Mouse (Mus musculus) brain, embryonic 14.5 days (tissue): Measurements from ENCODE around the gene Arpc1a. TPM values are rescaled to one million over a fixed set of nuclear protein-coding genes. Genes with fewer than 3 reads are reported as not detected.

Experiments used
- DNase-seq: peaks from one replicate; pipeline ENCODE4 v3.0.0-alpha.2; 2011; ENCODE audit warnings: low read depth
- CTCF ChIP-seq: fragments of 200-500 bp; IDR thresholded peaks from 2 replicates; pipeline ENCODE4 v1.5.1; 2012; ENCODE audit warnings: inconsistent platforms, mild to moderate bottlenecking, moderate library complexity, borderline replicate concordance; ENCODE audit not compliant: insufficient read depth, insufficient read length; ENCODE audit errors: extremely low read depth
- POLR2A ChIP-seq: fragments of 200-500 bp; IDR thresholded peaks from 2 replicates; pipeline ENCODE4 v1.6.1; 2012; ENCODE audit warnings: mild to moderate bottlenecking, inconsistent platforms, borderline replicate concordance; ENCODE audit not compliant: poor library complexity, insufficient read depth, insufficient read length, severe bottlenecking; ENCODE audit errors: extremely low read depth
- polyA plus RNA-seq: library from polyadenylated mRNA; depleted of rRNA; stranded (reverse); fragments of >200 nt; gene quantifications from 2 replicates; pipeline ENCODE4 v1.2.3, GENCODE M21; 2012

Arpc1a gene
- polyA plus RNA-seq, 1 experiment, result 261 TPM

DNA sequence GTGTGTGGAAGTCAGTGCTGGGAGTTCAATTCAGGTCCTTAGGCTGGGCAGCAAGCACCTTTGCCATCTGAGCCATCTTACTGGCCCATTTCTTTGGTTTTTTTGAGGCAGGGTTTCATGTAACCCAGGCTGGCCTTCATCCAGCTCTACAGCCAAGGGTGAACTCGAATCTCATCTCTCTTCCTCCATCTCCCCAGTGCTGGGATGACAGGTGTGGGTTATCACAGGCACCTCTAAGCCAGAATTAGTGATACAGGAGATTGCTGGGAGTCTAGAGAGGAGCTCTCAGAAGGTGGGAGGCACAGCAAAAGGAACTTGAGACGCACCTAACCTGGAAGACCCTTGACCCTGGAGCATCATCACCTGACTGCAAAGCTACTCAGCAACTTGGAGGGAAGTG lies 29.8 kb downstream of the Arpc1a start:
- no peak for DNase-seq
- TF ChIP-seq CTCF (no peak), POLR2A (no peak)

GRCm38 (mm10) chr5:145114071-145114605 lies 30.5 kb downstream of the Arpc1a start, which contains the start of gene Arpc1b:
TSS of gene Arpc1b (plus strand) at chr5:145114215.
- peak; percentile 59 for DNase-seq

DNA sequence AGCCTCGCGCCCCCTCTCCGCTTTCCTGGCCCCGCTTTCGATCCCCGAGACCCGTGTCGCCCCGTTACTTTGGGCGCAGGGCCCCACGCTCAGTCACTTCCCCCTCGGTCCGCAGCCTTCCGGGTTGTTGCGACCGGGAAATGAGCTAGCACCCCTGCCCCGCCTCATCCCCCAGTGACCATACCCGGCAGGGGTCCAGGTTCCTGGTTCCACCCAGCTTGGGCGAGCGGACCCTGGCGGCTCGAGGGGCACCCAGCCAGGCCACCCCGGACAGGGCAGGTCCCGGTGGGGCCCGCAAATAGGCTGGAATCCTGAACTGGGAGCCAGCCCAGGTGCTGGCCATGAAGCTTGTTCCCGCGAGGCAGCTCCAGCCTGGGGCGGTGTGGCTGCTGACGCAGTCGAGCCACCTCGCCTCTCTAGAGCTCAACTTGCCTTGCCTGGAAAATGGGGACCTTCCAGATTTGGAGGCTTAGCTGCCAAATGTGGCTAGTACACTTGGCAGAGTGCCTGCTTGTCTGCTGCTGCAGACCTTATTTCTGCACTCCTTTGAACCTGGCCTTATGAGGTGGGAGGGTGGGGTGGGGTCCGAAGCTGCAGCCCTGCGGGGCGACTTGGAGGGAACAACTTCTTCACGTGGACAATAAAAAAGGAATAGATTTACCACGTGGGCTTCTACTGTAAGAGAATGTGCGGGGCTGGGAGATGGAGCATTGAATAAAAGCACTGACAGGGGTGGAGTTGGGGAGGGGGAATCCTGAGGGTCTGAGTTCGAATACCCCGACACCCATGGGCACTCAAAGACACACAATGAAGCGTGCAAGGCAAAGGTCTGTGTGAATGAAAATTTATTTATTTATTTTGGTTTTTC lies 31.2 kb downstream of the Arpc1a start:
- peak; percentile 29 for DNase-seq
- TF ChIP-seq CTCF (no peak), POLR2A (no peak)

More at GRCm38 (mm10) chr5:145114071-145114605, 30.5 kb downstream of the Arpc1a start, which contains the start of gene Arpc1b:
- TF ChIP-seq POLR2A, result no peak
- no peak for TF ChIP-seq CTCF

GRCm38 (mm10) chr5:145115736-145116135 lies 32.1 kb downstream of the Arpc1a start:
- DNase-seq, result no peak
- TF ChIP-seq POLR2A (no peak), CTCF (no peak)

GRCm38 (mm10) chr5:145116316-145116715 lies 32.7 kb downstream of the Arpc1a start:
- no peak for TF ChIP-seq POLR2A
- TF ChIP-seq CTCF, result no peak
- peak; percentile 13 for DNase-seq

DNA sequence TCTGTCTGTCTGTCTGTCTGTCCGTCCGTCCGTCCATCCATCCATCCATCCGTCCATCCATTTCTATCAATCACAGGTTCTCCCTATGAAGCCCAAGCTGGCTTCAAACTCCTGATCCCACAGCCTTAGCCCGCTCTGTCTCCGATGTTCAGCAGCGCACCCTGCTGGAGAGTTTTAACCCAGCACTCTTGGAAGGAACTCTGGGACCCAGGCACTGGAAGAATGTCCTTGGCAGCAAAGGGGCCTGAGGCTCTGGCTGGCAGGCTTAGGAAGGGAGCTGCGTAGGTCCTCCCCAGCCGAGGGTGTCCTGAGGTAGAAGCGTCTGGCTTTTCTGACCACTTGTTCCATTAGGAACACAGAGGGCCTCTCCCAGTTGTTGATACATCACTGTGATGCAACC lies 33.3 kb downstream of the Arpc1a start:
- DNase-seq, result peak; percentile 42

GRCm38 (mm10) chr5:145118005-145118404 lies 34.4 kb downstream of the Arpc1a start:
- TF ChIP-seq CTCF (no peak), POLR2A (no peak)
- DNase-seq, result no peak

More for the DNA sequence above, 33.3 kb downstream of the Arpc1a start:
- TF ChIP-seq POLR2A (no peak), CTCF (peak; percentile 61)

DNA sequence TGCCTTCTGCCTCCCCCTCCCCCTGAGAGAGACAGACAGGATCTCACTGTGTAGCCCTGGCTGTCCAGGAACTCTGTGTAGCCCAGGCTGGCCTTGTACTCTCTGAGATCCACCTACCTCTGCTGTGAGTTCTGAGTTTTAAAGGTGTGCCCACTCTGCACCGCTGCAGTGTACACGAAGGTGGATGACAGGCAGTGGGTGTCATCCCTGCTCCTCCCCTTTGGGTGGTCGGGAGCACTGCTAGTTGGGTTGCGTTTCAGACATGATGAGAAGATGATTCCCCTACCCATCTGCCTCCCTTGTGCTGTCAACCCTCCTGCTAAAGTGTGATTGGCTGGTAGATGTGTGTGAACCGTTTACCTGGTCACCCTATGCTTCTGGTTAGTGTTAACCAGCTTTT lies 34.8 kb downstream of the Arpc1a start:
- no peak for DNase-seq
- TF ChIP-seq CTCF (no peak), POLR2A (no peak)

DNA sequence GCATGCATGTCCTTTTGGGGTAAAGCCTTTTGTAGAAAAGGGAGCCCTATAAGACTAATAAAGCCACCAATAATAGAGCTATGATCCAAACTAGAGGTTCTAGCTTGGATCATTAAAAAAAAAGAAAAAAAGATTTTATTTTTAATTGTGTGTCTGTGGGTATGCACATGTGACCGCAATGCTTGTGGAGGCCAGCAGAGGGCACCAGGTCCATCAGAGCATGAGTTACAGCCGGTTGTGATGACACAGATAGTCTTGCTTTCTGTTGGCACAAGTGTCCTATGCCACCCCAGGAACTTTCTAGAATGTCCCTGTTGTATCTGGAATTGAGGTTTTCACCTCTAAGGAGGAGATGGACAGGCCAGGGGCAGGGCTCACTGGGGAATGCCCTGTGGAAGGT lies 35.8 kb downstream of the Arpc1a start:
- no peak for TF ChIP-seq POLR2A
- peak; percentile 42; the same call in 1 of the 2 replicates for TF ChIP-seq CTCF
- no peak for DNase-seq

- TF ChIP-seq CTCF (no peak), POLR2A (no peak)
These were observed 37.3 kb downstream of the Arpc1a start for GRCm38 (mm10) chr5:145120921-145121320.

GRCm38 (mm10) chr5:145123396-145123795 lies 39.8 kb downstream of the Arpc1a start:
- DNase-seq, result no peak
- TF ChIP-seq CTCF (no peak), POLR2A (no peak)

More at GRCm38 (mm10) chr5:145120921-145121320, 37.3 kb downstream of the Arpc1a start:
- DNase-seq, result no peak
